Mouse (Mus musculus) heart, embryonic 15.5 days (tissue): ENCODE measurements at regions not wholly inside any gene's neighbourhood (a gene's known extent, or its start where the extent isn't known, plus 50 kb on each side); places are given as distances from the start of the nearest gene placed in this dataset.
A peak's percentile ranks its signal among the peaks of the same experiment; 100 is the strongest.

Experiments used
- ATAC-seq: fragments of 200-750 bp; cut with Nextera tagmentation; replicated peaks from 2 replicates; pipeline ENCODE4 v1.8.0; 2017; ENCODE audit warnings: low read depth, moderate TSS enrichment; ENCODE audit not compliant: insufficient number of reproducible peaks, insufficient read depth, low FRiP score
- H3K27ac ChIP-seq: fragments of 300-500 bp; sonication (generic); 2 replicates; pipeline ENCODE4 v1.5.1; 2015; ENCODE audit warnings: mild to moderate bottlenecking, inconsistent platforms
- H3K27me3 ChIP-seq: fragments of 300-500 bp; sonication (generic); 2 replicates; pipeline ENCODE4 v1.6.1; 2015; ENCODE audit warnings: inconsistent platforms
- H3K36me3 ChIP-seq: fragments of 300-500 bp; sonication (generic); 2 replicates; pipeline ENCODE4 v1.6.1; 2015; ENCODE audit warnings: mild to moderate bottlenecking, inconsistent platforms
- H3K4me1 ChIP-seq: fragments of 300-500 bp; sonication (generic); replicated peaks from 2 replicates; pipeline ENCODE4 v1.6.1; 2015; ENCODE audit warnings: inconsistent platforms
- H3K4me2 ChIP-seq: fragments of 300-500 bp; sonication (generic); 2 replicates; pipeline ENCODE4 v1.6.1; 2015; ENCODE audit warnings: inconsistent platforms, mild to moderate bottlenecking, moderate library complexity
- H3K4me3 ChIP-seq: fragments of 300-500 bp; sonication (generic); 2 replicates; pipeline ENCODE4 v1.5.1; 2015; ENCODE audit warnings: mild to moderate bottlenecking, inconsistent platforms
- H3K9ac ChIP-seq: fragments of 300-500 bp; sonication (generic); 2 replicates; pipeline ENCODE4 v1.6.1; 2015; ENCODE audit warnings: mild to moderate bottlenecking, inconsistent platforms
- H3K9me3 ChIP-seq: fragments of 300-500 bp; sonication (generic); replicated peaks from 2 replicates; pipeline ENCODE4 v1.6.1; 2016; ENCODE audit warnings: inconsistent platforms
- WGBS: fragments of 180-500 bp; shearing (Covaris S2); methylation state at CpG from one replicate; pipeline ENCODE4 v1.1.7; 2015; ENCODE audit warnings: mixed read lengths; 5-methylcytosine and 5-hydroxymethylcytosine counted together

DNA sequence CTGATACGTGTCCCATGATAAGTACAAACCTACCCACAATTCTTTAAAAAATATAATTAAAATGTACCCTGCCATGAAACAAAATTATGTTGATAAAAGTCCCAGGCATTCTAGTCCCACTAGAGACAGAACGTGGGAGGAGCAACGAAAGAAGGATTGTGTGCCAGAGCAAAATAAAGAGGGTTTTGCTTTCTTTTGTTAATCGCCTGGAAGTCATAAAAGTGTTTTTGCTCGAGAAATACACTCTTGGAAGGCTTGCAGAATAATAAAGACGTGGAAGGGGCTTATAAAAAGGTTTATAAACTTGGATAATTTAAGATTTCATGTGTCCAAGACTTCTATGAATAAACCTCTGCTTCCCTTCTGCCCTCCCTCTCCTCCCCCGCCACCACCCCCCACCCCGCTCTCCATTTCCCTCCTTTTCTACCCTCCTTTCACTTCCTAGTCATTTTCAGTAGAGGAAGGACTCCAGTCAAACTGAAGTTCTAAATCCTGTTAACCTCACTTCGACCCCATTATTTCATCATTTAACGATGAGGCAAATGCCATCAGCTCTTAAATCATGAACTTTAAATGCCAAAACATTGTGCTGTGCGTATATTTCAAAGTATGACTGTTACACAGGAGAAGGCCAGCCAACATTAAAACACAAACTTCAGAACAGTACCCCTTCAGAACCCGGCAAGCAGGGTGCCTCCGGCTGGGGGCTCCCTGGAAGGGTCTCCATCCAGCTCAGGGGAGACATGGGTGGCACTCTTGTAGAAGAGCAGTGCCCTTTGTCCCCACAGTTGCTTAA, 54.8 kb upstream of the Cep85l start:
- H3K9ac ChIP-seq, result no peak overlapping the region
- H3K4me2 ChIP-seq, result 0 out of 2 replicates have a peak overlapping the region, but pooled peaks have one; percentile 18
- WGBS, result 60% methylated on average over 13 of the region's 13 CpGs
- H3K4me1 ChIP-seq, result peaks cover 24% of the 10 kb centered on the region
- peak overlapping the region; percentile 79 for H3K27ac ChIP-seq
- peak; percentile 13; the same call in 1 of the 2 replicates for ATAC-seq
- no peaks in the 10 kb centered on the region for H3K36me3 ChIP-seq
- H3K27me3 ChIP-seq, result no peaks in the 10 kb centered on the region
- no peaks in the 10 kb centered on the region for H3K9me3 ChIP-seq
- no peak overlapping the region for H3K4me3 ChIP-seq

- 79% methylated on average over 2 of the region's 2 CpGs for WGBS
Measured at GRCm38 (mm10) chr10:53432794-53433193, 53.0 kb upstream of the Cep85l start.

GRCm38 (mm10) chr10:53429539-53430344, 50.0 kb upstream of the Cep85l start:
- H3K36me3 ChIP-seq, result no peaks in the 10 kb centered on the region
- 41% methylated on average over 7 of the region's 7 CpGs for WGBS
- H3K4me1 ChIP-seq, result peaks cover 19% of the 10 kb centered on the region
- no peak overlapping the region for H3K27ac ChIP-seq
- no peaks in the 10 kb centered on the region for H3K27me3 ChIP-seq
- H3K9ac ChIP-seq, result no peak overlapping the region
- ATAC-seq, result no peak
- no peaks in the 10 kb centered on the region for H3K9me3 ChIP-seq
- no peak overlapping the region for H3K4me2 ChIP-seq
- H3K4me3 ChIP-seq, result no peak overlapping the region

More at GRCm38 (mm10) chr10:53432794-53433193, 53.0 kb upstream of the Cep85l start:
- H3K4me1 ChIP-seq, result peaks cover 34% of the 10 kb centered on the region
- H3K27ac ChIP-seq, result no peak overlapping the region
- H3K27me3 ChIP-seq, result no peaks in the 10 kb centered on the region
- no peak overlapping the region for H3K4me3 ChIP-seq
- no peaks in the 10 kb centered on the region for H3K9me3 ChIP-seq
- H3K9ac ChIP-seq, result no peak overlapping the region
- no peak overlapping the region for H3K4me2 ChIP-seq
- H3K36me3 ChIP-seq, result no peaks in the 10 kb centered on the region
- no peak for ATAC-seq
